Mouse (Mus musculus): ENCODE results near the gene Wdr13. TPM values are rescaled to one million over a fixed set of nuclear protein-coding genes. Genes with fewer than 3 reads are reported as not detected.

The Wdr13 gene
- polyA plus RNA-seq, 1 experiment, result 11.2 TPM

GRCm38 (mm10) chrX:8167716-8168647, 35.3 kb upstream of the Wdr13 start:
- Histone ChIP-seq H3K9me3 (replicated peaks; ENCODE audit: control insufficient read depth, insufficient read depth, low read length, poor library complexity, severe bottlenecking) (no peaks in the 10 kb centered on the region), H3K4me3 (ENCODE audit: low read depth, low read length) (no peak overlapping the region)
- no peak for TF ChIP-seq EP300 (IDR thresholded peaks at IDR 0.05; ENCODE audit: insufficient read depth, low read depth, low read length)
- no peak for TF ChIP-seq CTCF (IDR thresholded peaks at IDR 0.05; ENCODE audit: low read depth, low read length)
- no peak for TF ChIP-seq POLR2A (IDR thresholded peaks at IDR 0.05; ENCODE audit: insufficient read depth, low read length)

GRCm38 (mm10) chrX:8164471-8164870, 31.8 kb upstream of the Wdr13 start:
- peaks cover 7% of the 10 kb centered on the region for H3K36me3 ChIP-seq (ENCODE audit: control insufficient read depth, insufficient read depth, low read length, poor library complexity, severe bottlenecking)
- H3K27ac ChIP-seq (ENCODE audit: insufficient read depth, low read length), result no peak overlapping the region
- H3K4me3 ChIP-seq (ENCODE audit: low read depth, low read length), result no peak overlapping the region
- no peaks in the 10 kb centered on the region for H3K4me1 ChIP-seq (ENCODE audit: control insufficient read depth, insufficient read depth, low read length)
- TF ChIP-seq EP300 (IDR thresholded peaks at IDR 0.05; ENCODE audit: insufficient read depth, low read depth, low read length) (no peak), POLR2A (IDR thresholded peaks at IDR 0.05; ENCODE audit: insufficient read depth, low read length) (no peak), CTCF (IDR thresholded peaks at IDR 0.05; ENCODE audit: low read depth, low read length) (no peak)
- H3K9me3 ChIP-seq (replicated peaks; ENCODE audit: control insufficient read depth, insufficient read depth, low read length, poor library complexity, severe bottlenecking), result no peaks in the 10 kb centered on the region
- no peaks in the 10 kb centered on the region for H3K27me3 ChIP-seq (ENCODE audit: control insufficient read depth, insufficient read depth, low read length, poor library complexity, severe bottlenecking)
- H3K9ac ChIP-seq (ENCODE audit: low read depth, poor library complexity, severe bottlenecking), result no peak overlapping the region

More at GRCm38 (mm10) chrX:8167716-8168647, 35.3 kb upstream of the Wdr13 start:
- Histone ChIP-seq H3K36me3 (ENCODE audit: control insufficient read depth, insufficient read depth, low read length, poor library complexity, severe bottlenecking) (peaks cover 23% of the 10 kb centered on the region), H3K27me3 (ENCODE audit: control insufficient read depth, insufficient read depth, low read length, poor library complexity, severe bottlenecking) (no peaks in the 10 kb centered on the region), H3K9ac (ENCODE audit: low read depth, poor library complexity, severe bottlenecking) (no peak overlapping the region), H3K27ac (ENCODE audit: insufficient read depth, low read length) (peak overlapping the region; percentile 77), H3K4me1 (ENCODE audit: control insufficient read depth, insufficient read depth, low read length) (no peaks in the 10 kb centered on the region)

GRCm38 (mm10) chrX:8163076-8163475, 30.4 kb upstream of the Wdr13 start:
- H3K4me3 ChIP-seq (ENCODE audit: low read depth, low read length), result no peak overlapping the region
- no peaks in the 10 kb centered on the region for H3K4me1 ChIP-seq (ENCODE audit: control insufficient read depth, insufficient read depth, low read length)
- TF ChIP-seq CTCF (IDR thresholded peaks at IDR 0.05; ENCODE audit: low read depth, low read length), result no peak
- TF ChIP-seq EP300 (IDR thresholded peaks at IDR 0.05; ENCODE audit: insufficient read depth, low read depth, low read length), result no peak
- no peak for TF ChIP-seq POLR2A (IDR thresholded peaks at IDR 0.05; ENCODE audit: insufficient read depth, low read length)
- H3K27me3 ChIP-seq (ENCODE audit: control insufficient read depth, insufficient read depth, low read length, poor library complexity, severe bottlenecking), result no peaks in the 10 kb centered on the region
- no peak overlapping the region for H3K9ac ChIP-seq (ENCODE audit: low read depth, poor library complexity, severe bottlenecking)
- H3K27ac ChIP-seq (ENCODE audit: insufficient read depth, low read length), result no peak overlapping the region
- H3K36me3 ChIP-seq (ENCODE audit: control insufficient read depth, insufficient read depth, low read length, poor library complexity, severe bottlenecking), result peaks cover 8% of the 10 kb centered on the region
- no peaks in the 10 kb centered on the region for H3K9me3 ChIP-seq (replicated peaks; ENCODE audit: control insufficient read depth, insufficient read depth, low read length, poor library complexity, severe bottlenecking)

GRCm38 (mm10) chrX:8145153-8145991, 12.7 kb upstream of the Wdr13 start, which contains the start of gene Rbm3:
TSS of gene Rbm3 (minus strand) at chrX:8145880.
- H3K4me3 ChIP-seq (ENCODE audit: low read depth, low read length), result peak within 1 kb of the TSS; percentile 97

GRCm38 (mm10) chrX:8143750-8144149, 11.1 kb upstream of the Wdr13 start:
- Histone ChIP-seq H3K9me3 (replicated peaks; ENCODE audit: control insufficient read depth, insufficient read depth, low read length, poor library complexity, severe bottlenecking) (no peaks in the 10 kb centered on the region), H3K36me3 (ENCODE audit: control insufficient read depth, insufficient read depth, low read length, poor library complexity, severe bottlenecking) (peaks cover 49% of the 10 kb centered on the region), H3K4me3 (ENCODE audit: low read depth, low read length) (peak overlapping the region; percentile 97), H3K27ac (ENCODE audit: insufficient read depth, low read length) (no peak overlapping the region), H3K4me1 (ENCODE audit: control insufficient read depth, insufficient read depth, low read length) (no peaks in the 10 kb centered on the region), H3K9ac (ENCODE audit: low read depth, poor library complexity, severe bottlenecking) (peak overlapping the region; percentile 90), H3K27me3 (ENCODE audit: control insufficient read depth, insufficient read depth, low read length, poor library complexity, severe bottlenecking) (no peaks in the 10 kb centered on the region)
- TF ChIP-seq EP300 (IDR thresholded peaks at IDR 0.05; ENCODE audit: insufficient read depth, low read depth, low read length) (no peak), POLR2A (IDR thresholded peaks at IDR 0.05; ENCODE audit: insufficient read depth, low read length) (no peak), CTCF (IDR thresholded peaks at IDR 0.05; ENCODE audit: low read depth, low read length) (no peak)

More at GRCm38 (mm10) chrX:8145153-8145991, 12.7 kb upstream of the Wdr13 start, which contains the start of gene Rbm3:
- H3K27me3 ChIP-seq (ENCODE audit: control insufficient read depth, insufficient read depth, low read length, poor library complexity, severe bottlenecking), result no peaks in the 10 kb centered on the region
- H3K9ac ChIP-seq (ENCODE audit: low read depth, poor library complexity, severe bottlenecking), result peak within 1 kb of the TSS; percentile 90
- H3K9me3 ChIP-seq (replicated peaks; ENCODE audit: control insufficient read depth, insufficient read depth, low read length, poor library complexity, severe bottlenecking), result no peaks in the 10 kb centered on the region
- peaks cover 41% of the 10 kb centered on the region for H3K36me3 ChIP-seq (ENCODE audit: control insufficient read depth, insufficient read depth, low read length, poor library complexity, severe bottlenecking)
- TF ChIP-seq CTCF (IDR thresholded peaks at IDR 0.05; ENCODE audit: low read depth, low read length) (no peak), EP300 (IDR thresholded peaks at IDR 0.05; ENCODE audit: insufficient read depth, low read depth, low read length) (0 out of 2 replicates have a peak, but pooled peaks have one; percentile 3)
- H3K27ac ChIP-seq (ENCODE audit: insufficient read depth, low read length), result peak within 1 kb of the TSS; percentile 95
- H3K4me1 ChIP-seq (ENCODE audit: control insufficient read depth, insufficient read depth, low read length), result no peaks in the 10 kb centered on the region

All from ES-Bruce4 (cell line).